Mouse (Mus musculus): ENCODE data around the gene Mad1l1. TPM values are rescaled to one million over a fixed set of nuclear protein-coding genes. Genes with fewer than 3 reads are reported as not detected.

The Mad1l1 gene
- polyA plus RNA-seq, 1 experiment from 2014 or later, result 39.8 TPM

DNA sequence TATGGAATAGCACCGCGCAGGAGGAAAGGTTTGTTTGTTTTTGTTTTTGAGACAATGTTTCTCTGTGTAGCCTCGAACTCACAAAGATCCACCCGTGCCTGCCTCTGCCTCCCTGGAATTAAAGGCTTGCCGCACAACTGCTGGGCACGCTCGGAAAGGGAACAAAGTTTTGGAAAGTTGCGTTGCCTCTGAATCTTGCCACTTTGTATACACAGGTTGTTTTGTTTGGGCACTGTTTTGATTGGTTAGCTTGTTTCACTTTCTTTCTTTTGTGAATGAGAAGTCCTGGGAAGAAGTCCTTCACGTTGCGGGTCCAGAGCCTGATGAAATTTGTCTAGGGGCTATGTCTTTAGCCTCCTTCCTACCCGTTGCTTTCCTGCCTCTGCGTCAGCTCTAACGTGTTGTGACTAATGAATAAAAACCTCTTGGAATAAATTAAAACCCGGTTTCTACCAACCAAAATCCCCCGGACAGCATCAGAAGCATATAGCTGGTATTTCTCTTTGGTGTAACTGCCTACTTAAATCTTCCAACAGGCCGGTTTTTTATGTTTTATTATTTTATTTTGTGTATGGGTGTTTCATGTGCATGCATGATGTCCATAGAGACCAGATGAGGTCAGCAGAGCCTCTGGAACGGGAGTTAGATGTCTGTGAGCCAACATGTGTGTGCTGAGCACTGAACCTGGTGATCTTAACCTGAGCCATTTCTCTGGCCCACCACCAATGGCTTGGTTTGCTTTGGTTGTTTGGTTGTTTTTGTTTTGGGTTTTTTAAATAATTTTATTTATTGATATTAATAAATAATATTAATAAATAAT, 614 bp upstream of the Mad1l1 start:
- 2% methylated on average over 17 of the region's 17 CpGs for WGBS
- no peak for ATAC-seq (ENCODE audit: insufficient read depth, low FRiP score, low read depth)
- Histone ChIP-seq H3K4me2 (peak overlapping the region; percentile 65), H3K4me1 (peaks cover 10% of the 10 kb centered on the region), H3K4me3 (replicated peaks) (peak overlapping the region; percentile 98), H3K9ac (peak overlapping the region; percentile 98), H3K36me3 (no peaks in the 10 kb centered on the region), H3K27me3 (replicated peaks) (no peaks in the 10 kb centered on the region), H3K9me3 (no peaks in the 10 kb centered on the region), H3K27ac (peak overlapping the region; percentile 71)

DNA sequence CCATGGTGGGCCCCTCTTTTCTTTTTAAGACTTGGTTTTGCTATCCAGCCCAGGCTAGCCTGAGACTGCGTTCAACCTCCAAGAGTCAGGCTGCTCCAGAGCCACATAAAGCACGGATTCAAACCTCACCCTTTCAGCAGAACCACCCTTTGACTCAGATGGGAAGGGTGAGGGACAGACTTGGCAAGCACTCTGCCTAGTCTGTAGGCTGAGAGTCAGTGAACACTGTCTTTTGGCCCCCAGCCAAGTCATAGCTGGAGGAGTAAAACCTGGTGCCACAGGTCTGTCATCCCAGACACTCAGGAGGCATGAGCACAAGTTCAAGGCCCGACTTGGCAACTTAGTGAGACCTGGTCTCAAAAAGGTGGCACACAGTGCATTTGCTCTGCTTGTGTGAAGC, 4.6 kb downstream of the Mad1l1 start:
- Histone ChIP-seq H3K27ac (no peak overlapping the region), H3K4me3 (replicated peaks) (no peak overlapping the region), H3K9ac (no peak overlapping the region), H3K27me3 (replicated peaks) (no peaks in the 10 kb centered on the region), H3K4me1 (peaks cover 10% of the 10 kb centered on the region), H3K36me3 (peaks cover 17% of the 10 kb centered on the region), H3K9me3 (no peaks in the 10 kb centered on the region), H3K4me2 (no peak overlapping the region)
- no peak for ATAC-seq (ENCODE audit: insufficient read depth, low FRiP score, low read depth)
- WGBS, result 83% methylated on average over 3 of the region's 3 CpGs

DNA sequence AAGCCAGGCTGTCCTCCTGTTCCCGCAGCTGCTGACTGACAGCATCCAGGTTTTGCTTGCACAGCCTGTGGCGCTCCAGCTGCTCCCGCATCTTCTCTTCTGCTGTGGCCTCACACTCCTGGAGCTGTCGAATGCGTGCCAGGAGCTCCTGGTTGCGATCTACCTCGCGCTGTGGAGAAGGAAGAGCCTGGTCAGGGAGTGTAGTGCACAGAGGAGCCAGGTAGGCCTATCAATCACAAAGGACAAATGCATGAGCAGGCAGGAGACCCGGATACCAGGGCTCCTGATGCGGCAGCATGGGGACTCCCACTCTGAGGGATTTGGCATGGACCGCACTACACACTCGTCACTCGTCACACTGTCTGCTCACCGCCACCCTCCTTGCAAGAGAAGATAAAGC, 13.8 kb downstream of the Mad1l1 start:
- Histone ChIP-seq H3K36me3 (peaks cover 30% of the 10 kb centered on the region), H3K27me3 (replicated peaks) (no peaks in the 10 kb centered on the region), H3K4me2 (no peak overlapping the region), H3K4me3 (replicated peaks) (no peak overlapping the region), H3K27ac (no peak overlapping the region), H3K9ac (no peak overlapping the region), H3K9me3 (no peaks in the 10 kb centered on the region), H3K4me1 (no peaks in the 10 kb centered on the region)
- ATAC-seq (ENCODE audit: insufficient read depth, low FRiP score, low read depth), result no peak
- 92% methylated on average over 14 of the region's 14 CpGs for WGBS

DNA sequence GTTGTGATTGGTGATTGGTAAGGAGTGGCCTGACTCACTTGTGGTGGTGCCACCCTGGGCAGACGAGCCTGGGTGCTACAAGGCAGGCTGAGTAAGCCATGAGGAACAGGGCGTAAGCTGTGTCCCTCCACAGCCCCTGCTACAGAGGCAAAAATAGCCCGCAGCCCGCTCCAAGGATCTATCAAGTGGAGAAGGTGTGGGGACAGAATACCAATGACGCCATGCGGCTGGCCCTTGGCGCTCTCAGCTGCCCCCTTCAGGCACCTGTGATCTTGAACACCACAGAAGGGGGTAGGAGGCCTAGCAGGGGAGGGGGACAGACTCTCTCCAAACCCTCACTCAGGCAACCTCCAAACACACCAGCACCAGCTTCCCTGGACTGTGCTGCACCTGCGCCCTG, 15.3 kb downstream of the Mad1l1 start:
- no peak for ATAC-seq (ENCODE audit: insufficient read depth, low FRiP score, low read depth)
- H3K4me3 ChIP-seq (replicated peaks), result no peak overlapping the region
- H3K27ac ChIP-seq, result no peak overlapping the region
- no peak overlapping the region for H3K9ac ChIP-seq
- no peak overlapping the region for H3K4me2 ChIP-seq
- H3K9me3 ChIP-seq, result no peaks in the 10 kb centered on the region
- no peaks in the 10 kb centered on the region for H3K4me1 ChIP-seq
- WGBS, result 86% methylated on average over 8 of the region's 8 CpGs
- peaks cover 33% of the 10 kb centered on the region for H3K36me3 ChIP-seq
- no peaks in the 10 kb centered on the region for H3K27me3 ChIP-seq (replicated peaks)

DNA sequence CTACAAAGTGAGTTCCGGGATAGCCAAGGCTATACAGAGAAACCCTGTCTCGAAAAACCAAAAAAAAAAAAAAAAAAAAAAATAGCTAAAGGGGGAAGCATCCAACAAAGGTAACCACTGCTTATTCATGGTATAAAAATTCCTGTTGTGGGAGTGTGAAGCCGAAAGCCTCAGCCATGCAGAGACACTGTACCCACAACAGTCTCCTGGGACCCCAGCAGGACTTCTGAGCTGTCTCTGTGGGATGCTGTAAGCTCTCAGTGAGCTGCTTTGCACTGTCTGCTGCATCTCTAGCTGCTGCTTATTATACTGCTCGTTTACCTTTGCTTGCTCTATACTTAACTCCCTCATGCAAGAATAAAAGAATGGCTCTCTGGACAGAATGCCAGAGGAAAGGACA, 23.1 kb downstream of the Mad1l1 start:
- no peak overlapping the region for H3K4me3 ChIP-seq (replicated peaks)
- H3K9ac ChIP-seq, result no peak overlapping the region
- no peak overlapping the region for H3K27ac ChIP-seq
- 95% methylated on average over 4 of the region's 4 CpGs for WGBS
- H3K4me2 ChIP-seq, result no peak overlapping the region
- H3K9me3 ChIP-seq, result no peaks in the 10 kb centered on the region
- H3K4me1 ChIP-seq, result no peaks in the 10 kb centered on the region
- H3K36me3 ChIP-seq, result peaks cover 27% of the 10 kb centered on the region
- H3K27me3 ChIP-seq (replicated peaks), result no peaks in the 10 kb centered on the region
- no peak for ATAC-seq (ENCODE audit: insufficient read depth, low FRiP score, low read depth)

DNA sequence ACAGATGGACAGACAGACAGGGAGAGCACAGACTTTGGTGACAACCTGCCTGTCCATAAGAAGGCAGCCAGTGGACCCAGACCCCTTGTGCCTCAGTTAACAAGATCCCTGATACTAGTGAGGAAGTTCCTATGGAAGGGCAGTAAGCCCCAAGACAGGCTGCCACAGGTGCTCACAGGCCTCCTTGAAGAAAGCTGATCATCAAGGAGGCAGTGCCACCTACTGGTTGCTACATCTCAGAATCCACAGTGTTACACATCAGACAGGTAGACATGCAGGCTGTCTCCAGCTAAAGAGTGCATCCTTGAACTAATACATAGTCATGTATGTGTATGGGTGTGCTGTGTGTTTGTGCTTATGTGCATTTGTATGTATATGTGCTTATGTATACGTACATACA, 29.2 kb downstream of the Mad1l1 start:
- Histone ChIP-seq H3K27me3 (replicated peaks) (no peaks in the 10 kb centered on the region), H3K4me2 (no peak overlapping the region), H3K9me3 (no peaks in the 10 kb centered on the region), H3K4me3 (replicated peaks) (no peak overlapping the region), H3K9ac (no peak overlapping the region), H3K4me1 (no peaks in the 10 kb centered on the region), H3K36me3 (peaks cover 12% of the 10 kb centered on the region; the same call in 1 of the 2 replicates), H3K27ac (no peak overlapping the region)
- ATAC-seq (ENCODE audit: insufficient read depth, low FRiP score, low read depth), result no peak; the same call in 1 of the 2 replicates
- WGBS, result 82% methylated on average over 1 of the region's 1 CpGs

GRCm38 (mm10) chr5:140289161-140289560, 32.2 kb downstream of the Mad1l1 start:
- Histone ChIP-seq H3K27me3 (replicated peaks) (no peaks in the 10 kb centered on the region), H3K4me2 (no peak overlapping the region), H3K4me3 (replicated peaks) (no peak overlapping the region), H3K4me1 (no peaks in the 10 kb centered on the region), H3K36me3 (peaks cover 16% of the 10 kb centered on the region), H3K9ac (no peak overlapping the region), H3K27ac (no peak overlapping the region), H3K9me3 (no peaks in the 10 kb centered on the region)
- WGBS, result 93% methylated on average over 2 of the region's 2 CpGs
- no peak for ATAC-seq (ENCODE audit: insufficient read depth, low FRiP score, low read depth)

- 79% methylated on average over 3 of the region's 3 CpGs for WGBS
- peaks cover 18% of the 10 kb centered on the region for H3K36me3 ChIP-seq
- no peaks in the 10 kb centered on the region for H3K4me1 ChIP-seq
- no peak overlapping the region for H3K4me2 ChIP-seq
- no peak overlapping the region for H3K9ac ChIP-seq
- no peak overlapping the region for H3K4me3 ChIP-seq (replicated peaks)
- no peak overlapping the region for H3K27ac ChIP-seq
- no peak for ATAC-seq (ENCODE audit: insufficient read depth, low FRiP score, low read depth)
- H3K9me3 ChIP-seq, result no peaks in the 10 kb centered on the region
- no peaks in the 10 kb centered on the region for H3K27me3 ChIP-seq (replicated peaks)
Measured at GRCm38 (mm10) chr5:140288287-140288686, 33.1 kb downstream of the Mad1l1 start.

GRCm38 (mm10) chr5:140284761-140285160, 36.6 kb downstream of the Mad1l1 start:
- WGBS, result 84% methylated on average over 2 of the region's 2 CpGs
- no peak for ATAC-seq (ENCODE audit: insufficient read depth, low FRiP score, low read depth)

DNA sequence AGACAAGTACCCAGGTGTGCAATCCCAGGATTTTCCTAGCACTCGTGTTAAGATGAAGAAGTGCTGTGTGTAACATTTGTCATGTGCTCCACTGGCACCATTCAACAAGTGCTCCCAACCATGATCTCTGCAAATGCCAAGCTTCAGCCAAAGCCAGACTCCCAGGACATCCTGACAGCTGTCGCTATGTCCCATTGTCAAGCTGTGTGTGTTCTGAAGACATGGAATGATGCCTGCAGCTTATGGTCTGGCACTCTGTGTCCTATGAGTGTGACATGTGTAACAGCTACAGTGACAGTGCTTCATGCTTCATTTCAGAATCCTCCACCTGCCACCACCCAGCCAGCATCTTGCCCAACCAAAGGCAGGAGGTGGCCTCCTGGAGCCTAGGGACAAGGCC, 37.3 kb downstream of the Mad1l1 start:
- no peak overlapping the region for H3K27ac ChIP-seq
- H3K9ac ChIP-seq, result no peak overlapping the region
- no peaks in the 10 kb centered on the region for H3K9me3 ChIP-seq
- peaks cover 11% of the 10 kb centered on the region; the same call in 1 of the 2 replicates for H3K36me3 ChIP-seq
- H3K27me3 ChIP-seq (replicated peaks), result no peaks in the 10 kb centered on the region
- WGBS, result 90% methylated on average over 2 of the region's 2 CpGs
- no peak overlapping the region for H3K4me2 ChIP-seq
- ATAC-seq (ENCODE audit: insufficient read depth, low FRiP score, low read depth), result no peak
- H3K4me3 ChIP-seq (replicated peaks), result no peak overlapping the region
- no peaks in the 10 kb centered on the region for H3K4me1 ChIP-seq

More at GRCm38 (mm10) chr5:140284761-140285160, 36.6 kb downstream of the Mad1l1 start:
- H3K9ac ChIP-seq, result no peak overlapping the region
- H3K4me1 ChIP-seq, result no peaks in the 10 kb centered on the region
- no peak overlapping the region for H3K4me2 ChIP-seq
- no peak overlapping the region for H3K27ac ChIP-seq
- no peaks in the 10 kb centered on the region for H3K27me3 ChIP-seq (replicated peaks)
- no peak overlapping the region for H3K4me3 ChIP-seq (replicated peaks)
- H3K36me3 ChIP-seq, result peaks cover 11% of the 10 kb centered on the region; the same call in 1 of the 2 replicates
- no peaks in the 10 kb centered on the region for H3K9me3 ChIP-seq

- H3K36me3 ChIP-seq, result peaks cover 11% of the 10 kb centered on the region; the same call in 1 of the 2 replicates
- no peaks in the 10 kb centered on the region for H3K27me3 ChIP-seq (replicated peaks)
- H3K9me3 ChIP-seq, result no peaks in the 10 kb centered on the region
- H3K9ac ChIP-seq, result no peak overlapping the region
- no peak overlapping the region for H3K4me3 ChIP-seq (replicated peaks)
- no peak for ATAC-seq (ENCODE audit: insufficient read depth, low FRiP score, low read depth)
- no peak overlapping the region for H3K27ac ChIP-seq
- H3K4me1 ChIP-seq, result no peaks in the 10 kb centered on the region
- 80% methylated on average over 3 of the region's 3 CpGs for WGBS
- no peak overlapping the region for H3K4me2 ChIP-seq
Measured at GRCm38 (mm10) chr5:140282900-140283299, 38.5 kb downstream of the Mad1l1 start.

- Histone ChIP-seq H3K4me3 (replicated peaks) (no peak overlapping the region), H3K27ac (no peak overlapping the region), H3K9ac (no peak overlapping the region), H3K36me3 (peaks cover 11% of the 10 kb centered on the region; the same call in 1 of the 2 replicates), H3K27me3 (replicated peaks) (no peaks in the 10 kb centered on the region), H3K9me3 (no peaks in the 10 kb centered on the region), H3K4me1 (no peaks in the 10 kb centered on the region), H3K4me2 (no peak overlapping the region)
- no peak for ATAC-seq (ENCODE audit: insufficient read depth, low FRiP score, low read depth)
- WGBS, result 71% methylated on average over 8 of the region's 8 CpGs
Measured at GRCm38 (mm10) chr5:140282376-140282775, 39.0 kb downstream of the Mad1l1 start.
